Mouse (Mus musculus) midbrain, embryonic 10.5 days (tissue): ENCODE results near the gene Rapsn. TPM values are rescaled to one million over a fixed set of nuclear protein-coding genes. Genes with fewer than 3 reads are reported as not detected.
"Not testable (repeated sequence)": the region's sequence is repeated elsewhere in the genome, so short reads cannot be mapped to it uniquely, and the experiment has no call there.

ENCODE experiments used
- DNase-seq: peaks from one replicate; pipeline ENCODE4 v3.0.0-alpha.2; 2017; ENCODE audit warnings: low spot score
- H3K27ac ChIP-seq: fragments of 300-500 bp; sonication (generic); replicated peaks from 2 replicates; pipeline ENCODE4 v1.5.1; 2016; ENCODE audit warnings: mild to moderate bottlenecking
- H3K27me3 ChIP-seq: fragments of 300-500 bp; sonication (generic); 2 replicates; pipeline ENCODE4 v1.6.1; 2016; ENCODE audit warnings: low read depth, mild to moderate bottlenecking; ENCODE audit not compliant: poor library complexity, severe bottlenecking
- H3K36me3 ChIP-seq: fragments of 300-500 bp; sonication (generic); 2 replicates; pipeline ENCODE4 v1.6.1; 2016; ENCODE audit warnings: mild to moderate bottlenecking, moderate library complexity
- H3K4me1 ChIP-seq: fragments of 300-500 bp; sonication (generic); 2 replicates; pipeline ENCODE4 v1.6.1; 2016
- H3K4me3 ChIP-seq: fragments of 300-500 bp; sonication (generic); 2 replicates; pipeline ENCODE4 v1.5.1; 2016; ENCODE audit warnings: mild to moderate bottlenecking, moderate library complexity
- H3K9me3 ChIP-seq: fragments of 300-500 bp; sonication (generic); replicated peaks from 2 replicates; pipeline ENCODE4 v1.6.1; 2016; ENCODE audit warnings: mild to moderate bottlenecking
- WGBS: fragments of 180-500 bp; shearing (Covaris S2); methylation state at CpG from one replicate; pipeline ENCODE4 v1.1.7; 2016; 5-methylcytosine and 5-hydroxymethylcytosine counted together
- polyA plus RNA-seq: library from polyadenylated mRNA; unstranded; fragments of >200 nt; fragmentation: Nextera tagmentation; extraction: Ambion mirVana; gene quantifications from 2 replicates; pipeline ENCODE4 v1.2.1, GENCODE M21; 2016

Rapsn gene
- polyA plus RNA-seq: 1.7 and 2.0 TPM in 2 replicates

- Histone ChIP-seq H3K36me3 (no peaks in the 10 kb centered on the region), H3K27ac (peak within 1 kb of the TSS; percentile 23), H3K4me1 (peaks cover 14% of the 10 kb centered on the region), H3K27me3 (no peaks in the 10 kb centered on the region), H3K9me3 (no peaks in the 10 kb centered on the region), H3K4me3 (no peak within 1 kb of the TSS)
- DNase-seq: no peak
- 77% methylated on average over 9 of the region's 9 CpGs for WGBS
These were observed at the start of gene Rapsn for GRCm38 (mm10) chr2:91035385-91035784. Gene Rapsn, plus strand, starts transcription at chr2:91035620.

- peaks cover 26% of the 10 kb centered on the region for H3K4me1 ChIP-seq
- 95% methylated on average over 3 of the region's 3 CpGs for WGBS
- peaks cover 7% of the 10 kb centered on the region; the same call in 1 of the 2 replicates for H3K36me3 ChIP-seq
- no peak for DNase-seq
- no peaks in the 10 kb centered on the region for H3K27me3 ChIP-seq
- no peak overlapping the region for H3K27ac ChIP-seq
- H3K9me3 ChIP-seq: no peaks in the 10 kb centered on the region
- H3K4me3 ChIP-seq: no peak overlapping the region
These were observed 49.4 kb upstream of the Rapsn start for GRCm38 (mm10) chr2:90986055-90986454.

- no peak overlapping the region for H3K27ac ChIP-seq
- no peaks in the 10 kb centered on the region for H3K9me3 ChIP-seq
- H3K4me3 ChIP-seq: no peak overlapping the region
- no peaks in the 10 kb centered on the region for H3K4me1 ChIP-seq
- no peak for DNase-seq
- peaks cover 97% of the 10 kb centered on the region for H3K36me3 ChIP-seq
- H3K27me3 ChIP-seq: no peaks in the 10 kb centered on the region
- 98% methylated on average over 8 of the region's 8 CpGs for WGBS
These were observed 26.9 kb upstream of the Rapsn start for GRCm38 (mm10) chr2:91008536-91008935.

- H3K4me3 ChIP-seq: no peak overlapping the region
- H3K27me3 ChIP-seq: no peaks in the 10 kb centered on the region
- H3K4me1 ChIP-seq: peaks cover 6% of the 10 kb centered on the region
- H3K9me3 ChIP-seq: no peaks in the 10 kb centered on the region
- no peak overlapping the region for H3K27ac ChIP-seq
- no peak for DNase-seq
- H3K36me3 ChIP-seq: peaks cover 97% of the 10 kb centered on the region
- 86% methylated on average over 2 of the region's 2 CpGs for WGBS
These were observed 21.5 kb upstream of the Rapsn start for GRCm38 (mm10) chr2:91013881-91014280.

- peaks cover 95% of the 10 kb centered on the region for H3K36me3 ChIP-seq
- 89% methylated on average over 4 of the region's 4 CpGs for WGBS
- no peaks in the 10 kb centered on the region for H3K9me3 ChIP-seq
- DNase-seq: no peak
- no peak overlapping the region for H3K4me3 ChIP-seq
- H3K27me3 ChIP-seq: no peaks in the 10 kb centered on the region
- H3K27ac ChIP-seq: no peak overlapping the region
- H3K4me1 ChIP-seq: peaks cover 6% of the 10 kb centered on the region
These were observed 20.0 kb upstream of the Rapsn start for GRCm38 (mm10) chr2:91015386-91015785.

GRCm38 (mm10) chr2:91018061-91018788, 17.2 kb upstream of the Rapsn start:
- DNase-seq: no peak
- Histone ChIP-seq H3K4me1 (peaks cover 6% of the 10 kb centered on the region), H3K27ac (no peak overlapping the region), H3K36me3 (peaks cover 82% of the 10 kb centered on the region), H3K27me3 (no peaks in the 10 kb centered on the region), H3K4me3 (no peak overlapping the region), H3K9me3 (no peaks in the 10 kb centered on the region)
- WGBS: 87% methylated on average over 8 of the region's 8 CpGs

- H3K36me3 ChIP-seq: peaks cover 65% of the 10 kb centered on the region
- no peaks in the 10 kb centered on the region for H3K27me3 ChIP-seq
- WGBS: 96% methylated on average over 3 of the region's 3 CpGs
- no peak for DNase-seq
- no peak overlapping the region for H3K4me3 ChIP-seq
- H3K27ac ChIP-seq: no peak overlapping the region
- H3K9me3 ChIP-seq: no peaks in the 10 kb centered on the region
- H3K4me1 ChIP-seq: peaks cover 6% of the 10 kb centered on the region
These were observed 15.5 kb upstream of the Rapsn start for GRCm38 (mm10) chr2:91019911-91020310.

GRCm38 (mm10) chr2:91022266-91022665, 13.2 kb upstream of the Rapsn start:
- H3K9me3 ChIP-seq, H3K27me3 ChIP-seq, DNase-seq, H3K27ac ChIP-seq, H3K4me1 ChIP-seq, H3K4me3 ChIP-seq: not testable (repeated sequence)
- 97% methylated on average over 7 of the region's 7 CpGs for WGBS
- H3K36me3 ChIP-seq: peaks cover 44% of the 10 kb centered on the region

GRCm38 (mm10) chr2:91023131-91023530, 12.3 kb upstream of the Rapsn start:
- Histone ChIP-seq H3K27ac (no peak overlapping the region), H3K4me3 (no peak overlapping the region), H3K4me1 (no peaks in the 10 kb centered on the region), H3K36me3 (peaks cover 35% of the 10 kb centered on the region), H3K9me3 (no peaks in the 10 kb centered on the region), H3K27me3 (no peaks in the 10 kb centered on the region)
- no peak for DNase-seq
- WGBS: 70% methylated on average over 2 of the region's 2 CpGs

GRCm38 (mm10) chr2:91023956-91024355, 11.5 kb upstream of the Rapsn start:
- DNase-seq: no peak
- no peak overlapping the region for H3K27ac ChIP-seq
- peaks cover 28% of the 10 kb centered on the region for H3K36me3 ChIP-seq
- 85% methylated on average over 1 of the region's 1 CpGs for WGBS
- no peaks in the 10 kb centered on the region for H3K27me3 ChIP-seq
- no peak overlapping the region for H3K4me3 ChIP-seq
- H3K9me3 ChIP-seq: no peaks in the 10 kb centered on the region
- H3K4me1 ChIP-seq: 0 out of 2 replicates have a peak, but pooled peaks cover 3% of the 10 kb centered on the region

- no peak overlapping the region for H3K27ac ChIP-seq
- H3K4me3 ChIP-seq: no peak overlapping the region
- peaks cover 18% of the 10 kb centered on the region for H3K36me3 ChIP-seq
- H3K27me3 ChIP-seq: no peaks in the 10 kb centered on the region
- 0 out of 2 replicates have a peak, but pooled peaks cover 3% of the 10 kb centered on the region for H3K4me1 ChIP-seq
- no peak for DNase-seq
- 86% methylated on average over 1 of the region's 1 CpGs for WGBS
- H3K9me3 ChIP-seq: no peaks in the 10 kb centered on the region
These were observed 10.3 kb upstream of the Rapsn start for GRCm38 (mm10) chr2:91025081-91025516.

GRCm38 (mm10) chr2:91026491-91026890, 8.9 kb upstream of the Rapsn start:
- WGBS: 85% methylated on average over 1 of the region's 1 CpGs
- H3K36me3 ChIP-seq: peaks cover 7% of the 10 kb centered on the region; the same call in 1 of the 2 replicates
- H3K9me3 ChIP-seq: no peaks in the 10 kb centered on the region
- 0 out of 2 replicates have a peak, but pooled peaks cover 3% of the 10 kb centered on the region for H3K4me1 ChIP-seq
- no peak overlapping the region for H3K4me3 ChIP-seq
- H3K27ac ChIP-seq: 0 out of 2 replicates have a peak overlapping the region, but pooled peaks have one; percentile 14
- no peak for DNase-seq
- H3K27me3 ChIP-seq: no peaks in the 10 kb centered on the region

- WGBS: 89% methylated on average over 9 of the region's 9 CpGs
- Histone ChIP-seq H3K9me3 (no peaks in the 10 kb centered on the region), H3K27me3 (no peaks in the 10 kb centered on the region), H3K27ac (no peak overlapping the region), H3K4me1 (0 out of 2 replicates have a peak, but pooled peaks cover 3% of the 10 kb centered on the region), H3K36me3 (no peaks in the 10 kb centered on the region), H3K4me3 (no peak overlapping the region)
- no peak for DNase-seq
These were observed 7.8 kb upstream of the Rapsn start for GRCm38 (mm10) chr2:91027391-91028214.
